Mouse (Mus musculus): ENCODE measurements around the gene Cpped1. TPM values are rescaled to one million over a fixed set of nuclear protein-coding genes. Genes with fewer than 3 reads are reported as not detected.

Cpped1 gene
- polyA plus RNA-seq (2014; fragmentation: Nextera tagmentation; extraction: Ambion mirVana), result 30.7 and 32.9 TPM in 2 replicates

DNA sequence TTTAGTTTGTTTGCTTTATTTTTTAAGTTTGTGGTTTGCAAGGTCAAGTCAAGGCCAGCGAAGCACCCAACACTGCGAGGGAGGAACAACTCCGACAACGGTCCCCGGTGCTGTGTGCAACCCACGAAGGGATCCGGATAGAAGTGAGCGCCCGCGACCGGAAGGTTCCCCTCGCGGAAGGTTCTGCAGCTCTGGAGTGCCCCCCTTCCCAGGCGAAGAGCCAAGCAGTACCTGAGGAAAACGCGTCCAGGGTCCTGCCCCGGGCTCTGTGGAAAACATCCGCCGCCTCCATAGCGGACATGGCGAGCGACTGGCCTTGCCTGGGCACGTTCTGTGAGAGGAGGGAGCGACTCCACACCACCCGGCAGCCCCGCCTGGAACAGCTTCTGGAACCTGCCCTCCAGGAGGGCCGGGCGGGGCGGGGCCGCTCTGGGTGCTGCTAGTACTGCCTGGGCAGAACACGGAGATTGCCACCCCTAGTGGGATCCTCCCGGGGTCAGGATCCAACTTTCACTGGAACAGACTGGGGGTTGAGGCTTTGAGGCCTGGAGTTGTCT, at the start of gene Cpped1:
TSS of gene Cpped1 (minus strand) at position 411 of the 557 bp plus-strand sequence.
- Histone ChIP-seq H3K9me3 (ENCODE audit: control insufficient read depth, low read depth, low read length) (no peaks in the 10 kb centered on the region), H3K27ac (ENCODE audit: low read length) (peak within 1 kb of the TSS; percentile 66), H3K36me3 (ENCODE audit: control insufficient read depth, insufficient read depth, low read length) (no peaks in the 10 kb centered on the region), H3K9ac (replicated peaks; ENCODE audit: low read depth, low read length) (peak within 1 kb of the TSS; percentile 74), H3K4me1 (ENCODE audit: control insufficient read depth, insufficient read depth, low read length) (peaks cover 5% of the 10 kb centered on the region; the same call in 1 of the 2 replicates), H3K4me2 (replicated peaks; ENCODE audit: low read depth, low read length) (peak within 1 kb of the TSS; percentile 69), H3K27me3 (ENCODE audit: control insufficient read depth, insufficient read depth, low read length) (no peaks in the 10 kb centered on the region), H3K4me3 (ENCODE audit: low read depth, low read length) (peak within 1 kb of the TSS; percentile 59)
- under 1% methylated on average over 32 of the region's 32 CpGs for WGBS
- ATAC-seq (ENCODE audit: insufficient number of reproducible peaks, insufficient read depth, low FRiP score, low read depth), result peak; percentile 96

DNA sequence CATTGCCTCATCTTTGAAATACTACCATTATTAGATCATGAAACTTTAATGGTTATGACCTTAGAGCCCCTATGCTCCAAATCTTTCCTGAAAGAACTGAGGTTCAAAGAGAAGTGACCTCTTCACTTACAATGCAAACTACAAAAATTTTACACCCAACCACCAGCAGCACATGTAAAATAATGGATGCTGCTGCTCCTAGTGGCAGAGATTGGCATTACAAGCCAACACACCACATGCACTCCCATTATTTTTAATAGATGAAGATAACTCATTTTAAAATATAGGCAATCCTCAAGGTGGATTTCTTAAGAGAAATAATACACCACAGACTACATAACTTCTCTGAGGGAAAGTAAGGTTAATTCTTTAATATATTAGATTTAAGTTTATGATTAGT, 31.2 kb upstream of the Cpped1 start:
- no peaks in the 10 kb centered on the region for H3K4me1 ChIP-seq (ENCODE audit: control insufficient read depth, insufficient read depth, low read length)
- no peak overlapping the region for H3K4me2 ChIP-seq (replicated peaks; ENCODE audit: low read depth, low read length)
- no peak overlapping the region for H3K27ac ChIP-seq (ENCODE audit: low read length)
- no peak for ATAC-seq (ENCODE audit: insufficient number of reproducible peaks, insufficient read depth, low FRiP score, low read depth)
- H3K4me3 ChIP-seq (ENCODE audit: low read depth, low read length), result no peak overlapping the region
- no peaks in the 10 kb centered on the region for H3K27me3 ChIP-seq (ENCODE audit: control insufficient read depth, insufficient read depth, low read length)
- no peaks in the 10 kb centered on the region for H3K36me3 ChIP-seq (ENCODE audit: control insufficient read depth, insufficient read depth, low read length)
- no peak overlapping the region for H3K9ac ChIP-seq (replicated peaks; ENCODE audit: low read depth, low read length)
- H3K9me3 ChIP-seq (ENCODE audit: control insufficient read depth, low read depth, low read length), result no peaks in the 10 kb centered on the region

DNA sequence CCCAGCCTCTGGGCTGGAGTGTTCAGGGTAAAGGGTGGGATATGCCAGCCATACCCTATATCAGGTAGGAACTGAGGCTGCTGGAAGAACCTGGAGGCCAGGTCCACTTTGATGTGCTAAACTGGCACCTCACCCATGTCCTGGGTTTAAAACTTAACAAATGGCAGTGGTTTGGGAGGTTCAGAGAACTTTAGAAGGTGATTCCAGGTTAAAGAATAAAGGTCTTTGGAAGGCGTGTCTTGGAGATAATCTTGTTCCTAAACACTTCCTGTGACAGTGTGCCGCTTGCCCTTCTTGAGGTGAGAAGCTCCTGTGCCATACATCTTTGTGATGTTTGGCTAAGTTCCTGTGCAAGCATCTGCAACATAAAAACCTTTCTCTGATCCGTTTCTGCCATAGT, 1.6 kb upstream of the Cpped1 start:
- Histone ChIP-seq H3K9me3 (ENCODE audit: control insufficient read depth, low read depth, low read length) (no peaks in the 10 kb centered on the region), H3K4me2 (replicated peaks; ENCODE audit: low read depth, low read length) (no peak overlapping the region), H3K9ac (replicated peaks; ENCODE audit: low read depth, low read length) (no peak overlapping the region), H3K4me1 (ENCODE audit: control insufficient read depth, insufficient read depth, low read length) (peaks cover 5% of the 10 kb centered on the region; the same call in 1 of the 2 replicates), H3K27me3 (ENCODE audit: control insufficient read depth, insufficient read depth, low read length) (no peaks in the 10 kb centered on the region), H3K36me3 (ENCODE audit: control insufficient read depth, insufficient read depth, low read length) (no peaks in the 10 kb centered on the region), H3K4me3 (ENCODE audit: low read depth, low read length) (no peak overlapping the region), H3K27ac (ENCODE audit: low read length) (no peak overlapping the region)
- no peak for ATAC-seq (ENCODE audit: insufficient number of reproducible peaks, insufficient read depth, low FRiP score, low read depth)
- 74% methylated on average over 3 of the region's 3 CpGs for WGBS

GRCm38 (mm10) chr16:11909817-11910216, 572 bp upstream of the Cpped1 start:
- no peak overlapping the region for H3K4me3 ChIP-seq (ENCODE audit: low read depth, low read length)
- peaks cover 5% of the 10 kb centered on the region; the same call in 1 of the 2 replicates for H3K4me1 ChIP-seq (ENCODE audit: control insufficient read depth, insufficient read depth, low read length)
- H3K27me3 ChIP-seq (ENCODE audit: control insufficient read depth, insufficient read depth, low read length), result no peaks in the 10 kb centered on the region
- no peaks in the 10 kb centered on the region for H3K9me3 ChIP-seq (ENCODE audit: control insufficient read depth, low read depth, low read length)
- H3K9ac ChIP-seq (replicated peaks; ENCODE audit: low read depth, low read length), result no peak overlapping the region
- ATAC-seq (ENCODE audit: insufficient number of reproducible peaks, insufficient read depth, low FRiP score, low read depth), result no peak
- 77% methylated on average over 3 of the region's 3 CpGs for WGBS
- peak overlapping the region; percentile 69 for H3K4me2 ChIP-seq (replicated peaks; ENCODE audit: low read depth, low read length)
- H3K27ac ChIP-seq (ENCODE audit: low read length), result no peak overlapping the region
- H3K36me3 ChIP-seq (ENCODE audit: control insufficient read depth, insufficient read depth, low read length), result no peaks in the 10 kb centered on the region

DNA sequence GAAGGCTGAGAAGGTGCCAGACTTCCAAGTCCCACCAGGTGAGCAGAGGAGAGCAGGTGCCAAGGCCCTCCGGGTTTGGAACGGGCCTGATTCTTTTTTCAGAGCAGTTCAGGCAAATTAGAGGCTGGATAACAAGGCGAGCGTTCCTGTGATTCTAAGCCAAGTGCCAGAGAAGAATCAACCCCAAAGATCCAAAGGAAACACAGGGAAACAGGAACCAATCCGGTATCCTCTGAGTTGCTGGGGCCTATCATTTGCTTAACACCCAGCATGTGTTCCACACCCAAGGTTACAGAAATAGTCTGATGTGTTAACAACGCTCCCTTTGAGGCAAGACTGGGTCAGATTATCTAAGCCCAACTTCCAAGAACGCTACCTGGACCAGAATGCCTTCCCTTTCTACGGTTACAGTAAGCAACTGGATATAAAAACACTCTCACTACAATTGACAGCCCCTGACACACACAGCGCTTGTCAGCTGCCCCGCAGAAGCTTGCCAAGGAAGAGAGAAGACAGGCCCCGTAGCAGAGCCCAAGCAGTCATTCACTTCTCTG, 707 bp downstream of the Cpped1 start:
- H3K4me1 ChIP-seq (ENCODE audit: control insufficient read depth, insufficient read depth, low read length), result peaks cover 5% of the 10 kb centered on the region; the same call in 1 of the 2 replicates
- H3K4me2 ChIP-seq (replicated peaks; ENCODE audit: low read depth, low read length), result peak overlapping the region; percentile 69
- 13% methylated on average over 11 of the region's 11 CpGs for WGBS
- ATAC-seq (ENCODE audit: insufficient number of reproducible peaks, insufficient read depth, low FRiP score, low read depth), result peak; percentile 36
- H3K9ac ChIP-seq (replicated peaks; ENCODE audit: low read depth, low read length), result peak overlapping the region; percentile 74
- H3K9me3 ChIP-seq (ENCODE audit: control insufficient read depth, low read depth, low read length), result no peaks in the 10 kb centered on the region
- peak overlapping the region; percentile 59 for H3K4me3 ChIP-seq (ENCODE audit: low read depth, low read length)
- H3K36me3 ChIP-seq (ENCODE audit: control insufficient read depth, insufficient read depth, low read length), result no peaks in the 10 kb centered on the region
- peak overlapping the region; percentile 66 for H3K27ac ChIP-seq (ENCODE audit: low read length)
- no peaks in the 10 kb centered on the region for H3K27me3 ChIP-seq (ENCODE audit: control insufficient read depth, insufficient read depth, low read length)

GRCm38 (mm10) chr16:11907816-11908215, 1.4 kb downstream of the Cpped1 start:
- H3K4me3 ChIP-seq (ENCODE audit: low read depth, low read length), result peak overlapping the region; percentile 59; the same call in 1 of the 2 replicates
- WGBS, result 80% methylated on average over 4 of the region's 4 CpGs
- no peaks in the 10 kb centered on the region for H3K36me3 ChIP-seq (ENCODE audit: control insufficient read depth, insufficient read depth, low read length)

GRCm38 (mm10) chr16:11906906-11907305, 2.3 kb downstream of the Cpped1 start:
- Histone ChIP-seq H3K27me3 (ENCODE audit: control insufficient read depth, insufficient read depth, low read length) (no peaks in the 10 kb centered on the region), H3K9ac (replicated peaks; ENCODE audit: low read depth, low read length) (no peak overlapping the region), H3K36me3 (ENCODE audit: control insufficient read depth, insufficient read depth, low read length) (no peaks in the 10 kb centered on the region), H3K9me3 (ENCODE audit: control insufficient read depth, low read depth, low read length) (no peaks in the 10 kb centered on the region), H3K4me2 (replicated peaks; ENCODE audit: low read depth, low read length) (no peak overlapping the region), H3K27ac (ENCODE audit: low read length) (no peak overlapping the region), H3K4me3 (ENCODE audit: low read depth, low read length) (no peak overlapping the region), H3K4me1 (ENCODE audit: control insufficient read depth, insufficient read depth, low read length) (peaks cover 5% of the 10 kb centered on the region; the same call in 1 of the 2 replicates)
- no peak for ATAC-seq (ENCODE audit: insufficient number of reproducible peaks, insufficient read depth, low FRiP score, low read depth)
- WGBS, result 88% methylated on average over 1 of the region's 1 CpGs

More at GRCm38 (mm10) chr16:11907816-11908215, 1.4 kb downstream of the Cpped1 start:
- H3K9ac ChIP-seq (replicated peaks; ENCODE audit: low read depth, low read length), result no peak overlapping the region
- no peaks in the 10 kb centered on the region for H3K27me3 ChIP-seq (ENCODE audit: control insufficient read depth, insufficient read depth, low read length)
- H3K4me1 ChIP-seq (ENCODE audit: control insufficient read depth, insufficient read depth, low read length), result peaks cover 5% of the 10 kb centered on the region; the same call in 1 of the 2 replicates
- peak overlapping the region; percentile 69 for H3K4me2 ChIP-seq (replicated peaks; ENCODE audit: low read depth, low read length)
- ATAC-seq (ENCODE audit: insufficient number of reproducible peaks, insufficient read depth, low FRiP score, low read depth), result no peak
- no peaks in the 10 kb centered on the region for H3K9me3 ChIP-seq (ENCODE audit: control insufficient read depth, low read depth, low read length)
- H3K27ac ChIP-seq (ENCODE audit: low read length), result no peak overlapping the region

DNA sequence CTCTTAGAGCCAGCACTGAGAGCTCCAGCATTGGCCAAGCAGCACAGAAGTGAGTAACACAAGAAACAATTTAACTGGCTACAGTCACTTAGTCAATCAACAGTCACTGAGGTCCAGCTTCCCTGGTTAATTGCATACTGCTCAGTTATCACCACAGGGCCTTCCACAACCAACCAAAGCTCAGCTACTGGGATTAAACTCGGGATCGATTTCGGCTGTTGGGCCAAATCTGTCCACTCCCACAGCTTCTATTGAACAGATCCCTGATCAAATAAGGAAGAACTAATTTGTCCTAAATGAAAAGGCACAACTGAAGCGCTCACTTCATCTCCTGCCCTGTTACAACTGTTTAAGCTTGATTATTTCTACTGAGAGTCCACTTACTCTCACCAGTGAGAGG, 4.0 kb downstream of the Cpped1 start:
- no peak overlapping the region for H3K9ac ChIP-seq (replicated peaks; ENCODE audit: low read depth, low read length)
- no peak overlapping the region for H3K4me2 ChIP-seq (replicated peaks; ENCODE audit: low read depth, low read length)
- no peak overlapping the region for H3K27ac ChIP-seq (ENCODE audit: low read length)
- no peaks in the 10 kb centered on the region for H3K9me3 ChIP-seq (ENCODE audit: control insufficient read depth, low read depth, low read length)
- H3K4me3 ChIP-seq (ENCODE audit: low read depth, low read length), result no peak overlapping the region
- ATAC-seq (ENCODE audit: insufficient number of reproducible peaks, insufficient read depth, low FRiP score, low read depth), result no peak
- no peaks in the 10 kb centered on the region for H3K27me3 ChIP-seq (ENCODE audit: control insufficient read depth, insufficient read depth, low read length)
- H3K4me1 ChIP-seq (ENCODE audit: control insufficient read depth, insufficient read depth, low read length), result peaks cover 5% of the 10 kb centered on the region; the same call in 1 of the 2 replicates
- no peaks in the 10 kb centered on the region for H3K36me3 ChIP-seq (ENCODE audit: control insufficient read depth, insufficient read depth, low read length)
- 82% methylated on average over 4 of the region's 4 CpGs for WGBS
